Mouse (Mus musculus) layer of hippocampus, adult 2 months (tissue): ENCODE measurements around the gene Tmed10. TPM values are rescaled to one million over a fixed set of nuclear protein-coding genes. Genes with fewer than 3 reads are reported as not detected.

Source experiments
- DNase-seq, 2 experiments: peaks; one replicate each; pipeline ENCODE4 v3.0.0; 2022; ENCODE audit warnings: low spot score in 2 of 2
- H3K27ac ChIP-seq: fragments of 200-600 bp; 2 replicates; pipeline ENCODE4 v1.8.1; 2022
- H3K4me3 ChIP-seq: fragments of 200-600 bp; 2 replicates; pipeline ENCODE4 v1.8.1; 2022; ENCODE audit warnings: mild to moderate bottlenecking
- CTCF ChIP-seq: fragments of 200-600 bp; conservative IDR thresholded peaks from 2 replicates; pipeline ENCODE4 v1.8.1; 2022; ENCODE audit warnings: antibody characterized with exemption, mild to moderate bottlenecking, moderate library complexity
- total RNA-seq, 2 experiments: library from RNA; stranded (reverse); gene quantifications; 2 replicates each; pipeline ENCODE4 v1.2.3; 2021

The Tmed10 gene
- total RNA-seq, 2 experiments from 2014 or later: 156 to 166 TPM

DNA sequence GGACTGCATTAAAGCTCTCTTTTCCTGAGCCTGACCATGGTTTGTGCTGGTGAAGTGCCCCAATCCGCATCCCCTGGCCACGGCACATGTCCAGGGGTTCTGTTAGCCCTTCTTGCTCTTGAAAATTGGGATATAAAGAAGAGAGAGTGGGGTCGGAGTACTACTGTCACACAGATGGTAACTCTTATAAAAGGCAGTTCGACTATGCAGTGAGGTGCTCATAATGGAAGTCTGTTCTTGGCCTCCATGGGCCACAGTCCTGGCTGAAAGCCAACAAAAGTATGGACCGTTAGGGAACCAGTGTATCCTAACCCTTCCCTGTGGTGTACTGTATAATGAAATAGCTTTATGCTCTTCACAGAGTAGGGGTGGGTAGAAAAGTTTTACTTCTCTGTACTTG, 77.7 kb downstream of the Tmed10 start:
- no peak for TF ChIP-seq CTCF
- Histone ChIP-seq H3K4me3 (no peak overlapping the region), H3K27ac (no peak overlapping the region)
- DNase-seq: no peak

DNA sequence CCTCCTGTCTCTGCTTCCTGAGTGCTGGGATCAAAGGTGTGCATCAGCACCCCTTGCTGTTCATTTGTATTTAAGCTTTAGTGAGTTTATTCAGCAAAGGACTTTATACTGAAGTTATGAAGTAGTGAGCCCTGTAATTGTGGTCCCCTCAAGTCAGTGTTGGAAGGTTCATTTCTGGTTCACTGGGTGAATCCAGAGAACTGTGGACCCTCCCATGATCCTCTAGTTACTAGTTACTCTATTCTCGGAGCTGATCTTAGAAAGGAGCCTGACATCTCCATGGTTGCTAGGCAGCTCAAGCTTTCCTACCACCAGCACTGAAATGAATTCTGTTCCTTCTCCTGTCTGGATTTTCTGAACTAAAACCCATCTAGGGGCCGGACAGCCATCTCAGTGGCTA, 79.1 kb downstream of the Tmed10 start:
- no peak overlapping the region for H3K27ac ChIP-seq
- no peak for TF ChIP-seq CTCF
- DNase-seq: no peak
- H3K4me3 ChIP-seq: no peak overlapping the region

- no peak overlapping the region for H3K27ac ChIP-seq
- DNase-seq: no peak
- peak; percentile 53 for TF ChIP-seq CTCF
- no peak overlapping the region for H3K4me3 ChIP-seq
These were observed 81.7 kb downstream of the Tmed10 start for GRCm38 (mm10) chr12:85292906-85293305.

DNA sequence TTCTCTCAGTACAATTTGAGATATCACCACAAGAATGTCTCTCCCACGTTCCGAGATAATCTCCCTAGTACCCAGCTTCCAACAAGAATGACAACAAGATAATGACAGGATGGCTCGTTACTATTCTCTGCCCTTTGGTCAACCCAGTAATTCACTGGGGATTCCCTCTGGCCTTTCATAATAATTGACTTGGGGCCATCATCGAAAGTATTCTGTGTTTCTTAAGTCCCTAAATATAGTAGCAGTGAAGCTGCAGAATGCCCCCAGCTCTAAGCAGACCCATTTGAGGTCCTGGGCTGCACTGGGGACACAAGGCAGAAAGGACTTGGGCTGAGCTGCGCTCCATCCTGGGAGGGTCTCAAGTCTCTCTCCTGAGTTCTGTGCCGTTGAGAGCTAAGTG, 82.4 kb downstream of the Tmed10 start:
- no peak for DNase-seq
- TF ChIP-seq CTCF: no peak
- no peak overlapping the region for H3K27ac ChIP-seq
- H3K4me3 ChIP-seq: no peak overlapping the region

GRCm38 (mm10) chr12:85291541-85291940, 83.1 kb downstream of the Tmed10 start:
- H3K4me3 ChIP-seq: no peak overlapping the region
- no peak for TF ChIP-seq CTCF
- DNase-seq: no peak
- no peak overlapping the region for H3K27ac ChIP-seq

DNA sequence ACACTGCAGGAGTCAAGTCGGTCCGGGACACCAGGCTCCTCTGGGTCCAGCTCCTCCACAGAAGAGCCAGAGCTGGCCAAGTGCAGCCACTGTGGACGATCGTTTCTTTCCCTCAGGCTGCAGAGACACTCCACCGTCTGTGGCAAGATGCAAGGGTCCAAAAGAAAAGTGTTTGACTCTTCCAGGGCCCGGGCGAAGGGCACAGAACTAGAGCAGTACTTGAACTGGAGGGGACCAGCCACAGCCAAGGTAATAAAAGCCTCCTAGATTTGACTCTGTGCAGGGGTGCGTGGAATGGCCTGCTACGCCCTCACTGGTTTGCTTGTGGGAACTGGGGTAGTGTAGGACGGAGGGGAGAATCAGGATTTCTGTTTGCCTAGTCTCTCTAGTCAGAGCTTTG, 84.0 kb downstream of the Tmed10 start:
- no peak for TF ChIP-seq CTCF
- Histone ChIP-seq H3K27ac (no peak overlapping the region), H3K4me3 (no peak overlapping the region)
- DNase-seq: no peak

Other genes with a start within 250 kb of the Tmed10 start
- 10 to 100 TPM; 39.0 to 40.0 TPM for gene Rps6kl1, start 223.6 kb downstream of the Tmed10 start, total RNA-seq
- 1 to 10 TPM; 4.7 to 5.2 TPM for gene Pgf, start 197.1 kb downstream of the Tmed10 start, total RNA-seq
- 10 to 100 TPM; 63.5 to 65.3 TPM for gene Eif2b2, start 155.4 kb downstream of the Tmed10 start, total RNA-seq
- gene Mlh3, start 104.2 kb downstream of the Tmed10 start, total RNA-seq: 10 to 100 TPM; 19.3 to 19.9 TPM
- gene Acyp1, start 86.4 kb downstream of the Tmed10 start, total RNA-seq: 10 to 100 TPM; 26.9 to 31.7 TPM
- 1 to 10 TPM; 1.2 to 1.3 TPM for gene Zc2hc1c, start 86.3 kb downstream of the Tmed10 start, total RNA-seq
- 10 to 100 TPM; 34.2 to 35.5 TPM for gene Nek9, start 35.5 kb downstream of the Tmed10 start, total RNA-seq
- 10 to 100 TPM in 1 of 2 experiments, 1 to 10 TPM in 1; 8.9 to 13.7 TPM for gene Fos, start 99.0 kb upstream of the Tmed10 start, total RNA-seq
- gene Jdp2, start 224.2 kb upstream of the Tmed10 start, total RNA-seq: 10 to 100 TPM; 48.2 to 49.5 TPM